Mouse (Mus musculus) cerebellum, postnatal 4 days (tissue): ENCODE results near the gene Cenpl.

ENCODE experiments used
- DNase-seq, 2 experiments: peaks; one replicate each; pipeline ENCODE4 v3.0.0; 2022; ENCODE audit warnings: low spot score in 2 of 2, mixed read lengths in 1 of 2

Cenpl gene

DNA sequence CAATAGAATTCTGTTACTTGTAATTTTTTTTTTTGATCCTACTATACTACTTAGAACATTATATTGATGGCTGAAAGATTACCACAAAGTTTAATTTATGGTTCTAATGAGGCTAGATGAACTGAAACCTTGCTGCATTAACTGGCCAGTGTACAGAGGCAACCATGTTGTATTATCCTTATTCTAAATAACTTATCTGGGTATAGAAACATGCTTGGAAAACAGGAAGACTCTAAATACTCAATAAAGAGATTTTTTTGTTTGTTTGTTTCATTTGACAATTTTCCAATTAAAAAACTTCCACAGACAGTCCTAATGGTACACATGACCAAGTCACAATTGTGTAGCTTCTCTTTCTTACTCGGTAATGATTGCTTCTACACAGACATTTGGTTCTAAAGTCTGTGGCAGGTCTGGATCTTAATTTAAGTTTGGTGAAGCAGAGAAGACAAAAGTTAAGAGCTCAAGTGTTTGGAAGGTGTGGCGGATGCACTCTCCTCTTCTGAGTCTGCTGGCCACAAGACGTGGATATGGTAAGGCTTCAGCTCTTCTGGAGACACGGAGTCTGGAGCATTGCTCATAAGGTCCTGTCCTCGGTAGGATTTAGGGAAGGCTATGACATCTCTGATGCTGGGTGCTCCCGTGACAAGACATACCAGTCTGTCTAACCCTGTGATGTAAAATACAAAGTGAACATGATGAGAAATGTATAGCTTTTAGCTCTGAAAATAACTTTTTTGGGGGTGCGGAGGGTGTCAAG is 29.1 kb upstream of the Cenpl start:
- no peak for DNase-seq

DNA sequence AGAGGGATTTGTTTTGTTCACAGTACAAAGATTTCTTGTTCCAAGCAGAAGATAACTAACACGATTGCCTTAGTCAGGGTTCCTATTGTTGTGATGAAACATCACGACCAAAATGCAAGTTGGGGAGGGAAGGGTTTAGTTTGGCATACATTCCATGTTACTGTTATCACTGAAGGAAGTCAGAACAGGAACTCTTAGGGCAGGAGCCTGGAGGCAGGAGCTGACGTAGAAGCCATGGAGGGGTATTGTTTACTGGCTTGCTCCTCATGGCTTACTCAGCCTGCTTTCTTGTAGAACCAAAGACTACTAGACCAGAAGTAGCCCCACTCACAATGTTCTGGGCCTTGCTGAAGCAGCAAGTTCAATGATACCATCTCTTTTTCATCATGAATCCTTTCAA is 23.5 kb upstream of the Cenpl start:
- DNase-seq: no peak

DNA sequence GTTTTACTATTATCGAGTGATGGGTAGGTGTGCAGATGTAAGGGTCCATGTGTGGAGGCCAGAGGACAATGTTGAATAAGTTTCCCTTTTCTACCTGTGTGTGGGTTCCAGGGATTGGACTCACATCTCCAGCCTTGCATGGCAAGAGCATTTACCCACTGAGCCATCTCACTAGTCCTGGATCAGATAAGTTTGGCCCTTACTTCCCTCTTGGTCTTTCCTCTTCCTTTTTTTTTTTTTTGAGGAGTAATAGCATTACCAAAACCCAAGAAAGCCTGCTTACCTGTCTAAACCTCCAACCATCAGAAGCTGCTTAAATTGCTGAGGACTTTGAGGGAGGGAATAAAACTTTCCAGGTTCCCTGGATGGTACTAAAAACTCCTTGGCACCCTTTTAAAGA is 13.3 kb upstream of the Cenpl start:
- no peak for DNase-seq

DNA sequence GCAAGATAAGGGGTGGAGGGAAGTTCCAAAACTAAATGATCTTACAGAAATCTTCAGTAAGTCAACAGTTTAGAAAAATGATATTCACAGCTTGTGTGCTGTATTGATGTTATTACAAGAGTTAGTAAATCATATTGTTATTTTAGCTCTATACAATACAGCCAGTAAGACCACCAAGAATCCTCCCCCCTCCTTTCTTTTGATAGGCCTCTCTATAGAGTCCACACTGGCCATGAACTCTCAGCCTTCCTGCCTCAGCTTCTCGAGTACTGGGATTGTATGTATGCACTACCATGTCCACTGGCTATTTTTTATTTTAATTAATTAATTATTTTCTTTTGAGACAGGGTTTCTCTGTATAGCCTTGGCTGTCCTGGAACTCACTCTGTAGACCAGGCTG is 7.2 kb upstream of the Cenpl start:
- no peak for DNase-seq

DNA sequence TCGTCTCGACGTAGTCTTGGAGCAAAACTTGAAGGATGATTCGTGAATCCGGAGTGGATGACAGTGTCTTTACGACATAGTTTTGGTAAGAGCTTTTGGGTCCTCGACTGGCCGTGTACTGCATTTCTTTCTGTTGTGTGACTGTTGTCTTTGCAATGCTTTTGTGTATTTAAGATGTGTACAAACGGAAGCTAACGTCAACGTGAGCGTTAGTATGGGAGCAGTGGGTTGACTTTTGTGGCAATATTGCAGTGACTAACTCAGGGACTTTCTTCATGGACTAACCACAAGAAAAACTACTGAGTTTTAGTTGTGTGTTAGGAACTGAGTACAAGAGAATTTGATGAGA is 733 bp downstream of the Cenpl start:
- no peak for DNase-seq

DNA sequence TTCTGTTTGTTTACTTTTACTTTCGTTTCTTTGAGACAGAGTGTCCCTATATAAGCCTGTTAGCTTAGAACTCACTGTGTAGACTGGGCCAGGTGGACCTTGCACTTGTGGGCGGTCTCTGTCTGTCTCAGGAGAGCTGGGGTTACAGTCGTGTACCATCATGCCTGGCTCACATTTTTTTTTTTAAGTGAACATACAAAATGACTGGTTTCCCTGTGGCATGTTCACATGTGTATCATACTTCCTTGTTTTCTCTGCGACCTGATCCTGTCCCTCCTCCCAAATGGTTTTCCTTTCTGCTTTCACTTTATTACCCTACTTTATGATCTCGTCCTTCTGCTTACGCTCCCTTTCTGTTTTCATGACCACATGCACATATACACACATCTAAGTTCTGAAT is 5.7 kb downstream of the Cenpl start:
- no peak for DNase-seq

DNA sequence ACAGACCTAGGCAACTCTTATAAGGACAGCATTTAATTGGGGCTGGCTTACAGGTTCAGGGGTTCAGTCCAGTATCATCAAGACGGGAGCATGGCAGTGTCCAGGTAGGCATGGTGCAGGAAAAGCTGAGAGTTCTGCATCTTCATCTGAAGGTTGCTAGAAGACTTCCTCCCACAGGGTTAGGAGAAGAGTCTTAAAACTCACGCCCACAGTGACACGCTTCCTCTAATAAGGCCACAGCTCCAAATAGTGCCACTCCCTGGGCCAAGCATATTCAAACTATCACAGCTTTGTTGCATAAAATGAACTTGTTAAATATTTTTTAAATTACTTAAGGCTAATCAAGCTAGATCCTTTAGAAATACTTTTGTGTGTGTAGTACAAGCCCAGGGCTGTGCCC is 6.7 kb downstream of the Cenpl start:
- no peak for DNase-seq

DNA sequence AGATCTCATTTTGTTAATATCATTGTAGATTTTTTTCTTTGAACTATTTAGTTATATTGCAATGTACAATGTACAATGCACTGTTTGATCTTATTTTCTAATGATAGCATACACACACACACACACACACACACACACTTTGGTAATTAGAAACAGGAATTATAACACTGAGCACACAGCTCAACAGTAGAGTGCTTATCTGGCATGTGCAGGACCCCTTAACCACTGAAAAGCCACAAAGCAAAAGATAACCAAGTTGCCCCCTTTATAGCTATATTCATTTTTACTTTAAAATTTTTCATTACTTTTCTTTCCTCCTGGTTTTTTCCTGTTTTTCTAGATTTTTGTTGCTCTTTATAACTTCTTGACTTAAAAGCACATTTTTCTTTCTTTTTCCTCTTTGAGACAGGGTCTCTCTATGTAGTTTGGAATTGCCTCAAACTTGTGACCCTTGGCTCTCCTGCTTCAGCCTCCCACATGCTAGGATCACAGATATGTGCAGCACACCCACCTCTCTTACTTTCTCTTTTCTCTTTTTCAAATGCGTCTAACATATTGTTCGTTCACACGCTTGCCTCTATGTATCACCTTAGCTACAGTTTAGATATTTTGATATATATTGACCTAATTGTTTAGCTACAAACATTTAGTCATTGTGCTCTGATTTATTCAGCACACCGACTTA is 29.4 kb downstream of the Cenpl start:
- DNase-seq: no peak

DNA sequence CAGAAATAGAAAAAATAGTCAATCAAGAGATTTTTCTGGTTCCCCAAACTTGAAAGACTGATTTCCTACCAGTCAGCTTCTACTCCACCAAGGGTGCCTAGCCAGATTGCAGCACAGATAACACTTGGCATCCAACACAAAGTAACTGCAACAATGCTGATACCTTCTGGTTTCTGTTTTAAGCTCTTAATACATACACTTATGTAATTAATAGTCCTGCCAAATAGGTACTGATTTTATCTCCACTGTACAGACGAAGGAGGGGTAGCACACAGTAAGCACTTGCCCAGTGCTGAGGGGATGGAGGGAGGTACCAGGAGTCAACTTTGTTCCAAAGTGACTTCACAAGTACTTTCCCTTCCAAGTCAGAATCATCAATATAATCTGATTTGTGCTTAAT is 33.3 kb downstream of the Cenpl start:
- DNase-seq: no peak

DNA sequence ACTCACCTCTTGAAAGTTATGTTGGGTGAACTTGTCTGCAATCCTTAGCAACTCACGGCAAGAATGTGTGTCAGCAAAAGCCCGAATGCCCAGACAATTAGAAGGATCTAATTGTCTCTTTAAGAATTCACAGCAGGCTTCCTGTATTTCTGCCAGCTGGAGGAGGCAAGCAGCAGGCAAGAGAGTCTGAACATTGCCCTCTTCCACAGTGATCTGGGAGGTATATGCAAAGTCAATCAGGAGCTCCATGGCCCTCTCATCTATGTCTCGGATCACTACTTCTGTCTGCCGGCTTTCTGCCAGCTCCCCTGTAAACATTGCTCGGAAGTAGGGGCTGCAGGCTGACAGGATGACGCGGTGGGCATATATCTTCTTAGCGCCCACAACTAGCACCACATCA is 38.7 kb downstream of the Cenpl start:
- DNase-seq: no peak

DNA sequence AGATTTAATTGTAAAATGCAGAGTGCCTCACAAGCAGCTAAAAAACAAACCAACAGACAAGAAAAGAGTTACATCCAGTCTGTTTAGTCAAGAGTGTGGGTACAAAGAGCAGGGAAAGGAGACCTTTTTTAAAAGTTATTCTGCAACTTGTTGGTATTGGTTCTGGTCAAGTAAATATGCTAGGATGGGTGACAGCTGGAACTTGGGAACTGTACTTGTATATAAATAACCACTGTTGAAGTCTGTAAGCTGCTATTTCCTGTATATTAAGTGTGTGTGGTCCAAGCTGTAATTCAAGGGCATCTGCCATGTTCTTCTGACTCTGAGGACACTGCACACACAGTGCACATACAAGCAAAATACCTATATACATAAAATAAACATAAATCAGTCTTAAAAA is 44.1 kb downstream of the Cenpl start:
- DNase-seq: no peak

DNA sequence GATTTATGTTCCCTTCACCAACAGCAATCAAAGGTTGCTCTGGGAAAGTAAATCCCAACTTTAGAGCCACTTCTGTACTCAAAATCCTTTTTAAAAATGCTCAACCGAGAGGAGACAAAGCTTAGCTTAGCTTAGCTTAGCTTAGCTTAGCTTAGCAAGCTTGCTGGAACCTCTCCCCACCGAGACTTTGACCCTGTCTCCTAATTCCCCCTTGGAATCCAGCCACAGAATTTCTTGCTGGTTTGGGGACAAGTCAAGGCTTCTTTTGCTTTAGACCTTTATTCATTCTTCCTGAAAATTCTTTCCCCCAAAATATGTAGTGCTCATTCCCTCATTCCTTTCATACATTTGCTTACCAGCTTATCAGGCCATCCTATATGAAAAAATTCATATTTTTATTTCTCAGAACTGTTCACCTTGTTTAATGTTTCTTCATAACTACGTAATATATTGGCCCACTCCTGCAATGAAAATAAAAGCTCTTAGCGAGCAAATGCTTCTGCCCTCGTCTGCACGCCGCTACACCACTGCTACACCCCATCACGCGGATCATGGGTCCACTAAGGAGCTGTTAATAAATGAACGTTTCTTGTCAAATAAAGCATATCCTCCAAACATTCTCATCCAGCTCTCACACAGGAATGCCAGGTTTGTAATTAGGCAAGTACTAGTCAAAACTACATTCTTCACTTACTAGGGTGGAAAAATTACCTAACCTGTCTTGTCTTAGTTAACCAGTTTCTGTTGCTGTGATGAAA is 52.3 kb downstream of the Cenpl start:
- DNase-seq: no peak

DNA sequence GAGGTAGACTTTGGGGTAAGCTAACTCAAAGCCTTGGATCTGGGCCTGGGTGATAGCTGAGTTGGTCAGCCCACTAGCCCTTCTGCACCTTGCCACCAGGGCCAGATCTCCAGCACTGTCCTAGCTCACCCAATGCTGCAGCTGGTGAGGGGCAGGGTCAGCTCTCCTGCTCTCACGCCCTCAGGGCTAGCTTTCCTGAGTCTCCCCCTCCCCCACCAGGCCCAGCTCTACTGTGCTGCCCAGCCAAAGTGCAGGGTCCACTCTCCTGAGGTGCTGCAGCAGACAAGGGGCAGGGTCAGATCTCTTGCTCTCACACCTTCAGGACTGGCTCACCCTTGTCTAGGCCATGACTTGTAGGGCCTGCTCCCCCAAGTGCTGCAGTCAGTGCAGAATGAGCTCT is 55.9 kb downstream of the Cenpl start:
- no peak for DNase-seq

DNA sequence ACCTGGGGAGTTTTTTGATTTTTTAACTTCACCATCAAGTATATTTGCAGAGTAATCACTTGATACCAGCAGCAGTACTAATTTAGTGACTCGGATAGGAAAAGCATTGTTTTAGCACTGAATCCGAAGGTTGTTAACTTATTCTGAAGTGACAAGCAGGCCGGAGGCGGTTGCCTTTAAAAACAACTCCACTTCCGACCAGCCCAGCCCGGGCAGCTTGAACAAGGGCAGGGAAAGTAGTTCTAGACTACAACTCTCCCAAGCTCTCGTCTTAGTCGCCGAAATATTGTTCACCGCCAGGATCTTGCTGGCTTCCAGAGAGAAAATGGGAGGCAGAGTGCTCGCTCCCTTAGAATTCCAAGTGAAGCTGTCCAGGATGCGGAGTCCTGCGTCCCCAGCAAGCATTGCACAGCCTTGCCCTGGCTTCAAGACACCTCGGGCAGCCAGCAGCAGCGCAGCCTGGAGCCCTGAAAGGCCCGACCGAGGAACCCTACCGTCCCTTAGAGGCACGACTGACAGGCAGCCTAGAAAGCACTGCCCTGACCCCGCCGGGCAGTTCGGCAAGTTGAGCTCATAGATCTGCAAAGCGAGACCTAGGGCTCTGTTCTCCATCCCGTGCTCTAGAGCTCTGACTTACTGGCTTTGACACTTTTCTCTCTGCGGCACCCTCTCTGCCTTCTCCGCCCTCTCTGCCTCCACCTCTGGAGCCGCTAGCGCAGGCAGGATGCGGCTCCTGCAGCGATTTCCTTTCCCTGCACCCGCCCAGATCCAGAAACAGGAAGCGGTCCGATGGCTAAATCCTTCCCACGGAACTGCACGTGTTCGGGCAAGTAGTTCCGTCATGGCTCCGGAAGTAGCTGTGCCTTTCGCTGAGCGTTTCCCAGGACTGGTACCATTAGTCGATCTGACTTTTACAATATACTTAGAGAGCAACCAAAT is 60.5 kb downstream of the Cenpl start, which contains the start of gene Klhl20:
Gene Klhl20, minus strand, starts transcription at position 786 of the 939 bp plus-strand sequence.
- DNase-seq: peak; percentile 91 to 96
